Mouse (Mus musculus): Measurements from ENCODE around the gene Zdbf2.
"Not testable (repeated sequence)": the region's sequence is repeated elsewhere in the genome, so short reads cannot be mapped to it uniquely, and the experiment has no call there.

The Zdbf2 gene

DNA sequence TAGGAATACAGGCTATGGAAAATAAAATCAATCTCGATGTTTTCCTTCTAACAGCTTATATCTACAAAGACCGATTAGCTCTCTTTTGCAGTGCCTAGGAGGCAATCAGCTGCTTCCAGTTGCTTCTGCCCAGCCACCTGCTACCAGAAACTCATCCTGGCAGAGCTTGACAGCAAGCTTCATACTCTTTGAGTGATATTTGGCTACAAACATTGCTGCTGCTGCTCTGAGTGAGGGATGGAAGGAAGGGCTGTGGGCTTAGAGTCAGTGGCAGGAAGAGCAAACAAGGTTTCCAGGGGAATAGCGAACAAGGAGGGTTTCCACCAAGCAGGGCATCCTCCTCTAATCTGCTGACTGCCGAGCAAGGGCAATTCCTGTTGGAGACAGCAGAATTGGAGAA lies 7.6 kb upstream of the Zdbf2 start:
- DNase-seq: no peak

DNA sequence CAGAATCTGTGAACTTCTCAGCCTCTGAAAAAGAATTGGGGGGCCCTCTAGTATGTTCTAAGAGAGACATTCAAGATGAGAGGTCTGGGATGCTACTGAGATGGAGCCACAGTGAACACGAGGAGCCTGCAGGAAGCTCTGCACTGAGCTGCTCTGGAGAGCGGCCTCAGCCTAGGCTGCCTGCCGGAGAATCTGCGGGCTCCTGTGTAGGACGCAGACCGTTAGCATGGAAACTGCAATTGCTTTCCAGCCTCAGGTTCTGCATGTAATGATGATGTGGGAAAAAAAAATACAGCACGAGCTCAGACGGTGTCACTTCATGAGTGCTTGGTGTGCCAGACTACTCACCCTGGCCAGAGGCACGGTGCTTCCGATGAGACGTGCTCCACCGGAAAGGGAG lies 6.9 kb upstream of the Zdbf2 start:
- DNase-seq: no peak

DNA sequence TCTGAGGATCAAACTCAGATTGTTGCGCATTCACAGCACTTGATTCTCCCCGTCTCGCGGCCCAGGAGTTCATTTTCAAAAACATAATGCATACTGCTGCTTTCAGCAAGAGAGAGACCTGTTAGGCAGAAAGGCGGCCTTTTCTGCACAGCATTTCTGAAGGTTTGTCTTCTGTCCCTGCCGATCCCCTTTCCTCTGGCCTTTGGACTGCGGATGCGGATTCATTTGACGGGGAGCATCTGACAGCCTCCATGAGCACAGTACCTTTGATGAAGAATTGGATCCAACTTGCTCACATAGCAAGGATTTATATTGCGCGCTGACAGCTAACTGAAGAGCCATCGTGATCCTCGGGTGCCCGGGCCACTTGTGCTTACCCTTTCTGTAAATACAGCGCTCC lies 6.3 kb upstream of the Zdbf2 start:
- no peak for DNase-seq

DNA sequence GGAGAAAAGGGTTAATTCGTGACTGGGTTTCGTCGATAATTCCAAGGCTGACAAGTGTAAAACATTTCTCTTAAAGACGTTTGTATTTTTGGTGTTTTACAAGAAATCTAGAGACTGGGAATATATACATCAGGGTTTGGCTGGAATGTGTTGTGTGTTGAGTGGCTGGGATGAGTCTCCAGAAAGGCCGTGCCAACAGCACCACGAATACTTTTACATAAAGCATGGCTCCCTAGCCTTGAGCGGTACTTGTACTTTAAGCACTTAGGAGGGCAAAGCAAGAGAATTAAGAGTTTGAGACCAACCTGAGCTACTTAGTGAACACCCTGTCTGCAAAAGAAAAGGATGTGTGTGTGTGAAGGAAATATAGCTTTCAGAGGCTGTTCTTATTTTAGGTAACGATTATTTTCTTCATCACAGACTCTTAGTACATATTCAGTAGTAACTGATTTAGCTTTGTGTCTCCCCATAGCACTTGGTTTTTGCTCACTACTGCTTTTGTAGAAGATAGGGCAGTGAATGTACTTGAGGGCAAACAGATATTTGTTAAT lies 865 bp upstream of the Zdbf2 start:
- no peak for DNase-seq

DNA sequence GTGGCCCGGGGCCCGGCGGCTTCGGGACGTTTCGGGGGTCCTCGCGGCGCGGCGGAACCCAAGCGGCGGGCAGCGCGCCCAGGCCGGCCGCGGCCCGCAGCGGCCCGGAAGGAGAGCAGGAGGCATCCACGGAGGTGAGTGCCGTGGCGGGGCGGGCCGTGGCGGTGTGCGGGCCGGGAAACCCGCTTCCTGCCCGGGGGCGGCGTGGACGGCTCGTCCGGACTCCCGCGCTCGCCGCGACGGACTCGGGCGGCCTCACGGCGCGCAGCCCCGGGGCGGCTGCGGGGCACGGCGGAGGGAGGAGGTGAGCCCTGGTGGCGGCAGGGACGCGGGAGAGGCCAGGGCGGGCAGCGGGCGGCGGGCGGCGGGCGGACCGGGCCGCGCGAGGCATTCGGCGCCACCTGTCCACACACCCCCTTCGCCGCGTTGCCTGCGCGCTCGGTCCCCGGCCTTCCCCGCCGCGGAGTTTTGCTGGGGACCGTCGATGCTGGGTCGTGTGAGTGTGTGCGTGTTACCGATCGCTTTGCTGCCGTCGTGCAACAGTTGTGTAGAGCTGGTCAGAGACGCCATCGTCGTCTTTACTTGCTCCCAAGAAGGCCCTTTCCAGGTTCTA lies 380 bp downstream of the Zdbf2 start:
- DNase-seq: no peak

DNA sequence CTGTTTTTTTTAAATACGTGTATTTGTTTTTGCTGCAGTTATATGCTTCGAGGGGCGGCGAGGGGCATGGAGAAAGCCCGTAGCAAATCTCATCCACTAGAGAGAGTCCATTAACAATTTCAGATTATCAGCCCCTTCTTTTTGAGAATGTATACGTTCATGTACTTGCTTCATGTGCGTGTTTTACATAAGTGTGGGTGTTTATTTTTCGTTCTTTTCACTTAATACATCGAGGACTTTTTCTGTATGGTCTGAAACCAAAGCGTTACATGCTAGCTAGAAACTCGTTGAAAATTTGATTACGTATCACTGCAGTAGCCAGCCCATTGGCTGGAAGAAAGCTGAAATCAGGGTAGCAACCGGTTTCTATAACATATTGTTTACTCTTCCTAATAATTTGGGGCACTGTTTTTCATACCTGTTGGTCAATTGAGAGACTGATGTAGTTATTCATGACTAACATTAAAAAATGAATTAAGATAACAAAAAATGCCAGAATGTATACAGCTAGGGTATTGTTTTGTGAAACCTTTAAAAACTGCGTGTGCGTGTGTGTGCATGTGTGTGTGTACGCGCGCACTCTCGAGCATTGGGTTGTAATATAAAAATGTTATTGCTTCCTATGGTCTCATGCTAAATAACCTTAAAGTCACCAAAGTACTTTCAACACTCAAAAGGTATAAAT lies 1.1 kb downstream of the Zdbf2 start:
- DNase-seq: no peak

DNA sequence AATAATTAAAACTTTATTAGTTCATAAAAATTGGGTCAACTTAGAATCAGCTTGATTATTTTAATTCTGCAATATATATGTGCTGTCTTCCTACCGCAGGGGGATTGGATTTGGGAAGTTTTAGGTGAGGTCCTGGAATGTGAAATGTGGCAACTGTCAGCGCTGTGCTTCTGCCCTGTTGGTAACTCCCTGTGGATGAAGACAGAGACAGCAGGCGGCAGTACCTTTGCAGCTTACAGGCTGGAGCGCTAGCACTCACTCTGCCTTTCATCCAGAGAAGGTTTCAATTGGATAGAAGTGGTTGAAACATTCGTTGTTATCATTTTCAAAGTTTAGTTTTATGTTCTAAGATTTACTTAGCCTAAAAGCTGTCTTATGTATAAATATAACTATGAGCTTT lies 5.0 kb downstream of the Zdbf2 start:
- no peak for DNase-seq

DNA sequence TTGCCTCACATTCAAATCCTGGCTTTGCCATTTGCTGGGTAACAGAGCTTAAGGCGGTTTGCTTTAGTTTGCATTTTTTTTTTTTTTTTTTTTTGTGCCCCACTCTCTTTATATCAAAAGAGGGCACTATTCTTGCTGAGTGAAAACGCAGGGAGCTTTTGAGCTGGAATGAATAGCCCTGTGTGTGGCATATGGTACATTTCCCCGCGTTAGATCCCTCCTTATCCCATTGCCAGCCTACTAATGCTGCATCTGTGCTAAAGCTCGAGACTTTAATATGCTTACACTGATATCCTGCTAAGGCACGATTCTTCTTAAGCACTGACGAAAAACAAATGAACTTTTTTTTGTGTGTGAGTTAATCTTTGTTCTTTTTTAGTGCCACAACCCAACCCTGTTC lies 20.9 kb downstream of the Zdbf2 start:
- no peak for DNase-seq

DNA sequence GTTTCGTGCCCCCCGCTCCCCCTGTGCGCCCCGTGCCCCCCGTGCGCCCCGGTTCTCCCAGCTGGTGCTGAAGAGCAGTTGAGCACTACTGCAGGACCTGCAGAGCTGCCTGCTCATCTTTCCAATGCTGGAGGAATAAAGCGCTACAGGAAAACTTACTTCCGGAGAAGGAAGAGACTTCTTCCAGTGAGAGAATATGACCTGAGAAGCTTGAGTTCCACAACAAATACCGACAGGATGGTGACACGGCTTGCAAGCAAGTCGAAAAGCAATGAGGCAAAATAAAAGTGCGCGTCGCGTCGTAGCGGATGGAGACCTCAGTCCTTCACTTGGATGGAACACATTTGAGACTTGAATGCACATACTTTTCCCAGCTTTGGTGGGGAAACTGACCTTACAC lies 36.6 kb downstream of the Zdbf2 start:
- DNase-seq: no peak

DNA sequence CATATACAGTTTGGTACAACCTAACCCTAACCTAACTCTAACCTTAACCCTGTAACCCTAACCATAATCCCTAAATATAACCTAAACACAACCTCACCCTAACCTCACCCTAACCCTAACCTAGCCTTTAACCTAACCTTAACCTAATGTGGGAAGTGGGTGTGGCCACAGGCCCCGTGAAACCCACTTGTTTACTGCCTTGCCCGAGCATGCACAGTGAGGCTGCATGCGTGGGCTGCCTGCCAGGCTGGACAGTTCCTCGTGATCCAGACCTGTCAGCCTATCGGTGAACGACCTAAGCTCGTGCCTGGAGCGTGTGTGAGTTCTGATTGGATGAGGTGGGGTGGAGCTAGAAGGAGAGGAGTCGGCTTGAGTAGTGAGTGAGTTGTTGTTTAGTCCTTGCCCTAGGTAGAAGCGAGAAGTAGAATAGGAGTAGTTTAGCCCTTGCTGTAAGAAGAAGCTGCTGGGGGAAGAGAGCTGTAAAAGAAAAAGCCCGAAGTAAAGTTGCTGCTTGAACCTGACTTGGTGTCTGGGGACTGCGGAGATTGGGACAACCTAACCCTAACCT lies 50.6 kb downstream of the Zdbf2 start:
- not testable (repeated sequence) for DNase-seq
